Mouse (Mus musculus) heart, postnatal 0 days (tissue): ENCODE results near the gene Ttc8.

Source experiments
- CTCF ChIP-seq: IDR thresholded peaks from 2 replicates; pipeline ENCODE4 v1.5.1; 2016; ENCODE audit warnings: antibody characterized with exemption, control low read depth, low read depth
- EP300 ChIP-seq: IDR thresholded peaks from 2 replicates; pipeline ENCODE4 v1.6.1; 2016; ENCODE audit warnings: antibody characterized with exemption, low read depth

DNA sequence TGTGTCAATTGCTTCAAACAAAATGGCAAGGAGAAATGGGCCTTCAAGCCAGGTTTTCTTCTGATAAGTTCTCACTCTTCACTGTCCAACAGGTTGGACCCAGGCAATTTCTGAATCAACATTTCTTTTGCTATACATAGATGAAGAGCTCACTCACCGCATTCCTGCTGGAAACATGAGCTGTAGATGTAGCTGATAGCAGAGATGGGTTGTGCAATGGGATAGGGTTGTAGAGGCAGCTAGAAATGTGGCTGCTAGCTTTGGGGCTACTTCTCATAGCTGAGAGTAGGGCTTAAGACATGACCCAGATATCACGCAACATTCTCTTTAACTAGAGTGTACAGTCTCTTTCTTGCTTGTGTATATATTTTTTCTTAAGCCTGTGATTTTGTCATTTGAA lies 84.4 kb downstream of the Ttc8 start:
- TF ChIP-seq CTCF (no peak), EP300 (no peak)
